Mouse (Mus musculus): ENCODE results near the gene Abca2. TPM values are rescaled to one million over a fixed set of nuclear protein-coding genes. Genes with fewer than 3 reads are reported as not detected.
"Not testable (repeated sequence)": the region's sequence is repeated elsewhere in the genome, so short reads cannot be mapped to it uniquely, and the experiment has no call there.

Abca2 gene
- polyA plus RNA-seq, 1 experiment = 12.1 TPM

DNA sequence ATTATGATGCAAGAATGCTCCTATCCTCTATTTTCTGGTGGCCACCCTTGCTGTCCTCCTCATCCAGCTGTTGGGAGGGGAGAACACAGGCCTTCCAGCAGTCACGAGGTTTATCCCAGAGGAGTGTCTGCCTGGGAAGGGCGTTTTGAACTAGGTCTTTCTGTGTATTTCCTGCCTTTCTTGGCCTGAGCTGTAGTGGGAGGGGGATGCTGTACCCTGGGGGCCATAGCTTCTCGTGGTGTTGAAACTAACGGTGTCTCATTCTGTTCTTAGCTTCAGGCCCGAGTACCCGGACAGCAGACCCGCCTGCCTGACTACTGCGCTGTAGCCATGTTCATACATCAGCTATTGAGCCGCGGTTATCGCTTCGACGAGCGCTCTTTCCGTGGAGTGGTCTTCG, 28.2 kb upstream of the Abca2 start:
- Histone ChIP-seq H3K4me1 (ENCODE audit: control insufficient read depth, insufficient read depth, low read length) (no peaks in the 10 kb centered on the region), H3K27ac (ENCODE audit: insufficient read depth, low read length) (no peak overlapping the region), H3K4me3 (ENCODE audit: insufficient read depth, low read length) (no peak overlapping the region)
- TF ChIP-seq CTCF (IDR thresholded peaks at IDR 0.05; ENCODE audit: borderline replicate concordance, insufficient read depth, low read length) (no peak), POLR2A (IDR thresholded peaks at IDR 0.05; ENCODE audit: low read depth, low read length) (no peak)

DNA sequence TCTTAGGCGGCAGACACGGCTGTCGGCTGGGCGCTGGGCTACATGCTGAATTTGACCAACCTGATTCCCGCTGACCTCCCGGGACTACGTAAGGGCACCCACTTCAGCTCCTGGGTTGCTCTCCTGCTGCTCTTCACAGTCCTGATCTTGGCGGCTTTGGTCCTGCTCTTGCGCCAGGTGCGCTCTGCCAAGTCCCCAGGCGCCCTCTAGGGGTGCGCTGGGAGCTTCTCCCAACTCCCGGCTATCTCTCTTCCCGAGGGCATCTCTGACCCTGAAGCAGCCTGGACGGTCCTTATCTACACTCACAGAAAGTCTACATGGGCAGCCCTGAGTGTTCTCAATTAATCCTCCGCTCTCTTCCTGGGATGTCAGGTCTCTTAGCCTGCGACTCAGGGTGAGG, 27.7 kb upstream of the Abca2 start:
- Histone ChIP-seq H3K4me1 (ENCODE audit: control insufficient read depth, insufficient read depth, low read length) (no peaks in the 10 kb centered on the region), H3K27ac (ENCODE audit: insufficient read depth, low read length) (no peak overlapping the region), H3K4me3 (ENCODE audit: insufficient read depth, low read length) (no peak overlapping the region)
- TF ChIP-seq CTCF (IDR thresholded peaks at IDR 0.05; ENCODE audit: borderline replicate concordance, insufficient read depth, low read length) (peak; percentile 53; the same call in 1 of the 2 replicates), POLR2A (IDR thresholded peaks at IDR 0.05; ENCODE audit: low read depth, low read length) (no peak)

DNA sequence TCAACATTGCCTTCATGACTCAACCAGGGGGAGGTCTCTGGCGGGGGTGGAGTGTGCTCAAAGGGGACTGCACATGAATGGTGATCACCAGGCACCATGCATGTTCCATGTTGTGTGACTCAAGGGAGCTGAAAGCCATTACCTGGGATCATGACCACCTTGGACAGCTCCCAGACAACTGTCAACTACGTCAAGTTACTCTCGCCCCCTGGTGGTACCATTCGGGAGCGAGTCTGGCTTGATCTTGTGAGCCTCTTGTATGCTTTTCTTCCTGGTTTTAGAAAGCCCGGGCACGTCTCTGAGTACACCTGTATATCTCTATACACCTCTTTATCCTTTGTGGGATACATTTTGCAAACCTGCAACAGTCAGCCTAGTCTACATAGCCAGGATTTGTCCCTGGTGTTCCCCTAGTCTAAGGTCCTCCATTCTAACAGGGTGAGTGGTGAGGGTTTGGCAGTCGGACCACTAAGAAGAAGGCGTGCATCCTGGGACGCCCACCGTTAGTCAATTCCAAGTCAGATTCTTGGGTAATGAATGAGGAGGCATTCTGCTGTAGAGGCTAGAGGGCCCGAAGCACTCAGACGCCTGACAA, 26.0 kb upstream of the Abca2 start:
- H3K27ac ChIP-seq (ENCODE audit: insufficient read depth, low read length) = no peak overlapping the region
- H3K4me3 ChIP-seq (ENCODE audit: insufficient read depth, low read length) = peak overlapping the region; percentile 82
- peak; percentile 63; the same call in 1 of the 2 replicates for TF ChIP-seq CTCF (IDR thresholded peaks at IDR 0.05; ENCODE audit: borderline replicate concordance, insufficient read depth, low read length)
- TF ChIP-seq POLR2A (IDR thresholded peaks at IDR 0.05; ENCODE audit: low read depth, low read length) = no peak
- H3K4me1 ChIP-seq (ENCODE audit: control insufficient read depth, insufficient read depth, low read length) = no peaks in the 10 kb centered on the region

DNA sequence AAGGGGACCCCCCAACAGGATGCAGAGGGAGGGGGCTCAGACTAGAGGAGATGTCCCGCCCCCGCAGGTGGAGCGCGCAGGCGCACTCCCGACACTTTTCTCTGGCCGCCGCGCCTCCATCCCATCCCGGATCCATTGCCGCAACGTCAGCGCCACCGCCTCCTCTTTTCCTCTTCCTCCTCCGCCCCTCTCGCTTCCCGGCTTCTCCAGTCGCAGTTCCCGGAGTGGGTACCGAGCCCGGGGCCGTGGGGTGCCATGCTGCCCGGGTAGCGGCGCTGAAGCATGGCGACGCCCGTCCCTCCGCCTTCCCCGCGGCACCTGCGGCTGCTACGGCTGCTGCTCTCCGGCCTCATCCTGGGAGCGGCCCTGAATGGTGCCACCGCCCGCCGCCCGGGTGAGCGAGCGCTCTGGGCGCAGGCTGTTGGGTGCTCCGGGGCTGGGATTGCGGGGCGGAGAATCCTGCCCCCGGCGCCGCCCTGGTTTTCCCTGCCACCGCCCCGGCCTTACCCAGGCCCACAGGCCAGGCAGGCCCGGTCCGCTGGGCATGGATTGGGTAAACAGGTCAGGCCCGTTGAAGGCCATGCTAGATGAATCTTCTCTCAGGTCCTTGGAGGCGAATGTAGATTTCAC, 25.4 kb upstream of the Abca2 start:
- no peaks in the 10 kb centered on the region for H3K4me1 ChIP-seq (ENCODE audit: control insufficient read depth, insufficient read depth, low read length)
- no peak overlapping the region for H3K27ac ChIP-seq (ENCODE audit: insufficient read depth, low read length)
- peak overlapping the region; percentile 82 for H3K4me3 ChIP-seq (ENCODE audit: insufficient read depth, low read length)
- TF ChIP-seq CTCF (IDR thresholded peaks at IDR 0.05; ENCODE audit: borderline replicate concordance, insufficient read depth, low read length) (no peak), POLR2A (IDR thresholded peaks at IDR 0.05; ENCODE audit: low read depth, low read length) (peak; percentile 70)

DNA sequence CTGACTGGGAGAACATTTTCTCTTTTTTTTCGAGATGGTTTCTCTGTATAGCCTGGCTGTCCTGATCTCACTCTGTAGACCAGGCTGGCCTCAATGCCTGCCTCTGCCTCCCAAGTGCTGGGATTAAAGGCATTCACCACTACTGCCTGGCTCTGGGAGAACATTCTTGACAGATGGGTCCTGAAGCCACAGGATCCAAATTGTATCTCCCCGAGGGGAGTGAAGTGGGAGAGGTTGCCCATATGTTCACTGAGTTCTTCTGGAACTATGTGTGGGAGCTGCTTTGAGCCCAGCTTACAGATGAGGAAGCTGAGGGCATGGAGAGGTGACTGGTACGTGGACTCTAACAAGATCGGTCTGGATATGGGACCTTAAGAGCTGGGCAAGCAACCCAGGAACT, 24.5 kb upstream of the Abca2 start:
- no peaks in the 10 kb centered on the region for H3K4me1 ChIP-seq (ENCODE audit: control insufficient read depth, insufficient read depth, low read length)
- no peak overlapping the region for H3K27ac ChIP-seq (ENCODE audit: insufficient read depth, low read length)
- TF ChIP-seq CTCF (IDR thresholded peaks at IDR 0.05; ENCODE audit: borderline replicate concordance, insufficient read depth, low read length) (no peak), POLR2A (IDR thresholded peaks at IDR 0.05; ENCODE audit: low read depth, low read length) (no peak)
- peak overlapping the region; percentile 82; the same call in 1 of the 2 replicates for H3K4me3 ChIP-seq (ENCODE audit: insufficient read depth, low read length)

DNA sequence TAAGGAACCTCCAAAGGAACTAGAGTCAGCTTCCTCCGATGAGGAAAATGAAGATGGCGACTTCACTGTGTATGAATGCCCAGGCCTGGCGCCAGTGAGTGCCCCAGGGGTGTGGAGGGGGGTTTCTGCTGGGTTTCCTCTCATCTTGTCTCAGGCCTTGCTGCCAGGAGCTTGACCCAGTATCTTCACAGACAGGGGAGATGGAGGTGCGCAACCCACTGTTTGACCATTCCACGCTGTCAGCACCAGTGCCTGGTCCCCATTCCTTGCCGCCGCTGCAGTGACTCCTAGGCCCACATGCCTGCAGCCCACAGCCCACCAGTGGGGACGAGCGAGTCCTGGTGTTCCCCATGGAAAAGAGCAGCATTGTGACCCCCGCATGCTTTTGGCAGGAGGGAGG, 19.6 kb upstream of the Abca2 start:
- TF ChIP-seq POLR2A (IDR thresholded peaks at IDR 0.05; ENCODE audit: low read depth, low read length) (no peak), CTCF (IDR thresholded peaks at IDR 0.05; ENCODE audit: borderline replicate concordance, insufficient read depth, low read length) (no peak)
- no peak overlapping the region for H3K27ac ChIP-seq (ENCODE audit: insufficient read depth, low read length)
- no peak overlapping the region for H3K4me3 ChIP-seq (ENCODE audit: insufficient read depth, low read length)
- H3K4me1 ChIP-seq (ENCODE audit: control insufficient read depth, insufficient read depth, low read length) = no peaks in the 10 kb centered on the region

DNA sequence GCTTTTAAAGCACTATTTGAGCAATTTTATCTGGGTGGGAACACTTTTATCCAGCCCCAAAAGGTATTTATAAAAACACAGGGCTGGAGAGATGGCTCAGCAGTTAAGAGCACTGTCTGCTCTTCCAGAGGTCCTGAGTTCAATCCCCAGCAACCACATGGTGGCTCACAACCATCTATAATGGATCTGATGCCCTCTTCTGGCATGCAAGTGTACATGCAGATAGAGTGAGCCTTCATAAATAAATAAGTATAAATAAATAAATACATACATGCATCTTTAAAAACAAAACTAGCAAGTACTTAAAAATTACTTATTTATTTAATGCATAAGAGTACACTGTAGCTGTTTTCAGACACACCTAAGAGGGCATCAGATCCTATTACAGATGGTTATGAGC, 15.1 kb upstream of the Abca2 start:
- not testable (repeated sequence) for H3K27ac ChIP-seq (ENCODE audit: insufficient read depth, low read length); H3K4me3 ChIP-seq (ENCODE audit: insufficient read depth, low read length); H3K4me1 ChIP-seq (ENCODE audit: control insufficient read depth, insufficient read depth, low read length)

DNA sequence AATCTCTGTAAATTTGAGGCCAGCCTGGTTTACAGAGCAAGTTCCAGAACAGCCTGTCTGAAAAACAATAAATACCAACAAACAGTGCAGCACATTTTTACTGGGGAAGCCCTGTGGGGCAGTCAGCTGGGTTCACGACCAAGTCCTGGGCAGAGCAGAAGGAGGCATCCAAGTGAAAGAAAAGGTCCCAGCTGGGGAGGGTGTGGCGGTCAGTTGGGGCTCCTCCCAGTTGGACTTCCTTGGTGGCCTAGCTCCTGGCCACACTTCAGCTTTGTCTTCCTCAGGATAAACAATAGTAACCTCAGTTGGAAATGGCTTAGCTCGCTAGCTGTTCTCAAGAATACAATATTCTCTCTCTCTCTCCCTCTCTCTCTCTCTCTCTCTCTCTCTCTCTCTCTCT, 11.1 kb upstream of the Abca2 start:
- H3K4me3 ChIP-seq (ENCODE audit: insufficient read depth, low read length) = no peak overlapping the region
- TF ChIP-seq CTCF (IDR thresholded peaks at IDR 0.05; ENCODE audit: borderline replicate concordance, insufficient read depth, low read length) (no peak), POLR2A (IDR thresholded peaks at IDR 0.05; ENCODE audit: low read depth, low read length) (no peak)

DNA sequence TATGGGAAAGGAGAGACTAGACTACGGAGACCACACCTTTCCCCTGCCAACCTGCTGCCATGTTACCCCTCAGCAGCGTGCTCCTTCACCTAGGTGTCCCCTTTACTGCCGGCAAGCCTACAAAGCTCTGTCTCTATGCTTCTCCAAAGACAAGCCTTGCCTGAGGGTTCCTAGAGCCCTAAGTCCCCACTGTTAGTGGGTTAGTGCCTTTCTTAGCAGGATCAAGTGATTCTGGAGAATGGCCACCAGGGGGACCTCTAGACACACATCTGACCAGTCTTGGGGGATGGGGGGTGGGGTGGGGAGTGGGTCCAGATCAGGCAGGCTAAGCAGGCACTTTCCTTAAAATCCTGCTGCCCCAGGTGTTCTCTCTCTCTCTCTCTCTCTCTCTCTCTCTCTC, 6.6 kb upstream of the Abca2 start:
- H3K4me3 ChIP-seq (ENCODE audit: insufficient read depth, low read length) = no peak overlapping the region
- no peak overlapping the region for H3K27ac ChIP-seq (ENCODE audit: insufficient read depth, low read length)
- H3K4me1 ChIP-seq (ENCODE audit: control insufficient read depth, insufficient read depth, low read length) = no peaks in the 10 kb centered on the region
- no peak for TF ChIP-seq CTCF (IDR thresholded peaks at IDR 0.05; ENCODE audit: borderline replicate concordance, insufficient read depth, low read length)
- no peak for TF ChIP-seq POLR2A (IDR thresholded peaks at IDR 0.05; ENCODE audit: low read depth, low read length)

More for the DNA sequence above, 11.1 kb upstream of the Abca2 start:
- H3K4me1 ChIP-seq (ENCODE audit: control insufficient read depth, insufficient read depth, low read length) = no peaks in the 10 kb centered on the region
- H3K27ac ChIP-seq (ENCODE audit: insufficient read depth, low read length) = no peak overlapping the region

DNA sequence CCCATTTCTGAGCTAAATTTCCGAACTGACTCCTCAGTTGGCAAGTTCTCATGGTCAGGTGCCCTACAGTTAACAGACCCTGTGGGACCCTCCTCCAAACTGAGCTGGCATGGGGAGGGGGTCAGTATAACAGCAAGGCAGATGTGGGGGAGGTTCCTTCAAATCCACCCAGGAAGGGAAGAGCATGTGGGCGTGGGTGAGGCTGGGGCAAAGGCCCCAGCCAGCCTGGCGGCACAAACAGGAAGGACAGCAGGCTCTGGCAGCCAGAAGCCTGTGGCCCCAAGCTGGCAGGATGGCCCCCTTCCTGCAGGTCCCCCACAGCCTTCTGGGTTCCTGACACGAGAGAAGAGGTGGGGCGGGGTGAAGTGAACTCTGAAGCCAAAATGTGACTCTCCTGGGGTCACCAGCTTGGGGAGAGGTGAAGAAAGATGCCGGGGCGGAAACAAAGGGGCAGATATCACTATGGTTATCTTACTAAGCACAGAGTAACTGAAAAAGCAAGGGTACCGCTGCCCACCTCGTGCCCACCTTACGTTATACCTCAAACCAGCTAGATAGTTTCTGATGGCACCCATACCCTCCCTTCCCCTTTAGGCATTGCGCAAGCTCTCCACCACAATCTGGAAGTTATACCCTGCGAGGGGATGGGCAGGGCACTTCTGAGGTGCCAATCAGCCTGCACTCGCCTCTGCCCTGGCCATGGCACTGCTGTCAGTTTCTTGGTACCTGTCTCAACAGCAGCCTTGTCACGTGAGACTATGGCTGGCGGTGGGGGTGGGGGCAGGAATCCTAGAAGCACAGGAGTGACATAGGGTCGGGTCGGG, 5.7 kb upstream of the Abca2 start, which contains the start of gene Fut7:
Gene Fut7, plus strand, starts transcription at position 681 of the 824 bp plus-strand sequence.
- Histone ChIP-seq H3K27ac (ENCODE audit: insufficient read depth, low read length) (no peak within 1 kb of the TSS), H3K4me1 (ENCODE audit: control insufficient read depth, insufficient read depth, low read length) (no peaks in the 10 kb centered on the region), H3K4me3 (ENCODE audit: insufficient read depth, low read length) (no peak within 1 kb of the TSS)
- no peak for TF ChIP-seq POLR2A (IDR thresholded peaks at IDR 0.05; ENCODE audit: low read depth, low read length)
- TF ChIP-seq CTCF (IDR thresholded peaks at IDR 0.05; ENCODE audit: borderline replicate concordance, insufficient read depth, low read length) = no peak
